Mouse (Mus musculus) thymus, adult 2 months (tissue): Measurements from ENCODE around the gene Afg3l1. TPM values are rescaled to one million over a fixed set of nuclear protein-coding genes. Genes with fewer than 3 reads are reported as not detected.
"Not testable (repeated sequence)": the region's sequence is repeated elsewhere in the genome, so short reads cannot be mapped to it uniquely, and the experiment has no call there.

Source experiments
- DNase-seq: peaks from one replicate; pipeline ENCODE4 v3.0.0; 2021
- H3K27ac ChIP-seq: fragments of 200-500 bp; 2 replicates; pipeline ENCODE4 v1.5.1; 2012; ENCODE audit warnings: low read length, control low read depth; ENCODE audit not compliant: control insufficient read depth, insufficient read depth
- H3K27me3 ChIP-seq: fragments of 200-500 bp; 2 replicates; pipeline ENCODE4 v1.6.1; 2012; ENCODE audit warnings: mild to moderate bottlenecking, low read length, moderate library complexity, mixed read lengths; ENCODE audit not compliant: control insufficient read depth, insufficient read depth
- H3K36me3 ChIP-seq: fragments of 200-500 bp; 2 replicates; pipeline ENCODE4 v1.6.1; 2012; ENCODE audit warnings: mild to moderate bottlenecking, low read length, moderate library complexity; ENCODE audit not compliant: control insufficient read depth, insufficient read depth
- H3K4me1 ChIP-seq: fragments of 200-500 bp; replicated peaks from 2 replicates; pipeline ENCODE4 v1.6.1; 2012; ENCODE audit warnings: low read length; ENCODE audit not compliant: control insufficient read depth, insufficient read depth
- H3K4me3 ChIP-seq: fragments of 200-500 bp; 2 replicates; pipeline ENCODE4 v1.5.1; 2012; ENCODE audit warnings: mild to moderate bottlenecking, low read length, control low read depth, moderate library complexity; ENCODE audit not compliant: control insufficient read depth, insufficient read depth
- CTCF ChIP-seq: fragments of 200-500 bp; IDR thresholded peaks from 2 replicates; pipeline ENCODE4 v1.5.1; 2012; ENCODE audit warnings: mild to moderate bottlenecking, control low read depth, low read length, moderate library complexity, borderline replicate concordance; ENCODE audit not compliant: control insufficient read depth, poor library complexity, insufficient read depth; ENCODE audit errors: extremely low read depth
- POLR2A ChIP-seq: fragments of 200-500 bp; IDR thresholded peaks from 2 replicates; pipeline ENCODE4 v1.6.1; 2012; ENCODE audit warnings: mild to moderate bottlenecking, low read length, control low read depth, moderate library complexity; ENCODE audit not compliant: control insufficient read depth, poor library complexity, insufficient read depth; ENCODE audit errors: extremely low read depth
- WGBS: fragments of 180-500 bp; shearing (Covaris S2); methylation state at CpG from one replicate; pipeline ENCODE4 v1.1.7; 2018; 5-methylcytosine and 5-hydroxymethylcytosine counted together
- polyA plus RNA-seq: library from polyadenylated mRNA; depleted of rRNA; stranded (reverse); fragments of >200 nt; gene quantifications from 2 replicates; pipeline ENCODE4 v1.2.3, GENCODE M21; 2012

The Afg3l1 gene
- polyA plus RNA-seq, 1 experiment: 29.9 TPM

- Histone ChIP-seq H3K4me3 (no peak overlapping the region), H3K27me3 (peaks cover 15% of the 10 kb centered on the region; the same call in 1 of the 2 replicates), H3K36me3 (no peaks in the 10 kb centered on the region), H3K27ac (no peak overlapping the region), H3K4me1 (peaks cover 15% of the 10 kb centered on the region)
- no peak for DNase-seq
- WGBS: 35% methylated on average over 9 of the region's 9 CpGs
- TF ChIP-seq POLR2A (no peak), CTCF (no peak)
Measured at GRCm38 (mm10) chr8:123514136-123514535, 36.4 kb downstream of the Afg3l1 start.

GRCm38 (mm10) chr8:123514781-123515539, 37.3 kb downstream of the Afg3l1 start, which contains the start of gene Dbndd1:
Gene Dbndd1, minus strand, starts transcription at chr8:123515463.
- Histone ChIP-seq H3K4me1 (peaks cover 21% of the 10 kb centered on the region), H3K27ac (no peak within 1 kb of the TSS), H3K4me3 (peak within 1 kb of the TSS; percentile 82), H3K27me3 (peaks cover 15% of the 10 kb centered on the region; the same call in 1 of the 2 replicates), H3K36me3 (no peaks in the 10 kb centered on the region)
- WGBS: 1% methylated on average over 60 of the region's 63 CpGs
- peak; percentile 82 for DNase-seq
- TF ChIP-seq CTCF (no peak), POLR2A (no peak)

- H3K27ac ChIP-seq: no peak overlapping the region
- WGBS: 7% methylated on average over 11 of the region's 11 CpGs
- H3K27me3 ChIP-seq: peaks cover 15% of the 10 kb centered on the region; the same call in 1 of the 2 replicates
- H3K4me3 ChIP-seq: no peak overlapping the region
- H3K36me3 ChIP-seq: no peaks in the 10 kb centered on the region
- H3K4me1 ChIP-seq: peaks cover 21% of the 10 kb centered on the region
- DNase-seq: no peak
- TF ChIP-seq CTCF (no peak), POLR2A (no peak)
Measured at GRCm38 (mm10) chr8:123515540-123515897, 37.8 kb downstream of the Afg3l1 start.

- no peak for TF ChIP-seq POLR2A
- TF ChIP-seq CTCF: no peak
- no peak overlapping the region for H3K27ac ChIP-seq
- peaks cover 15% of the 10 kb centered on the region; the same call in 1 of the 2 replicates for H3K27me3 ChIP-seq
Measured at GRCm38 (mm10) chr8:123516596-123516995, 38.9 kb downstream of the Afg3l1 start.

GRCm38 (mm10) chr8:123518172-123518571, 40.5 kb downstream of the Afg3l1 start:
- H3K27ac ChIP-seq: no peak overlapping the region
- H3K4me3 ChIP-seq: no peak overlapping the region
- 0 out of 2 replicates have a peak, but pooled peaks cover 1% of the 10 kb centered on the region for H3K36me3 ChIP-seq
- 33% methylated on average over 10 of the region's 10 CpGs for WGBS
- DNase-seq: no peak
- TF ChIP-seq CTCF: no peak
- peaks cover 15% of the 10 kb centered on the region; the same call in 1 of the 2 replicates for H3K27me3 ChIP-seq
- peaks cover 21% of the 10 kb centered on the region for H3K4me1 ChIP-seq

More at GRCm38 (mm10) chr8:123516596-123516995, 38.9 kb downstream of the Afg3l1 start:
- Histone ChIP-seq H3K36me3 (no peaks in the 10 kb centered on the region), H3K4me1 (peaks cover 21% of the 10 kb centered on the region), H3K4me3 (no peak overlapping the region)
- no peak for DNase-seq
- 84% methylated on average over 2 of the region's 2 CpGs for WGBS

GRCm38 (mm10) chr8:123518667-123519066, 41.0 kb downstream of the Afg3l1 start, which contains the start of gene Gas8:
Gene Gas8, plus strand, starts transcription at chr8:123518834.
- Histone ChIP-seq H3K36me3 (0 out of 2 replicates have a peak, but pooled peaks cover 4% of the 10 kb centered on the region), H3K27ac (no peak within 1 kb of the TSS), H3K4me3 (peak within 1 kb of the TSS; percentile 93), H3K4me1 (peaks cover 21% of the 10 kb centered on the region), H3K27me3 (peaks cover 11% of the 10 kb centered on the region; the same call in 1 of the 2 replicates)
- TF ChIP-seq CTCF (no peak), POLR2A (no peak)
- peak; percentile 84 for DNase-seq
- under 1% methylated on average over 20 of the region's 20 CpGs for WGBS

GRCm38 (mm10) chr8:123520048-123520447, 42.3 kb downstream of the Afg3l1 start:
- Histone ChIP-seq H3K4me1 (peaks cover 11% of the 10 kb centered on the region), H3K36me3 (peaks cover 10% of the 10 kb centered on the region; the same call in 1 of the 2 replicates)
- not testable (repeated sequence) for DNase-seq, H3K4me3 ChIP-seq, H3K27ac ChIP-seq, H3K27me3 ChIP-seq
- 97% methylated on average over 1 of the region's 1 CpGs for WGBS
